Mouse (Mus musculus) neural tube, embryonic 11.5 days (tissue): ENCODE measurements around the gene Rcor1. TPM values are rescaled to one million over a fixed set of nuclear protein-coding genes. Genes with fewer than 3 reads are reported as not detected.
"Not testable (repeated sequence)": the region's sequence is repeated elsewhere in the genome, so short reads cannot be mapped to it uniquely, and the experiment has no call there.

Experiments used
- ATAC-seq: fragments of 200-750 bp; cut with Nextera tagmentation; 2 replicates; pipeline ENCODE4 v1.8.0; 2017; ENCODE audit warnings: moderate number of reproducible peaks, mild to moderate bottlenecking, moderate TSS enrichment, moderate library complexity; ENCODE audit not compliant: insufficient read depth, low FRiP score, low TSS enrichment
- DNase-seq: peaks from one replicate; pipeline ENCODE4 v3.0.0-alpha.2; 2015; ENCODE audit warnings: low spot score
- H3K27ac ChIP-seq: fragments of 300-500 bp; sonication (generic); 2 replicates; pipeline ENCODE4 v1.5.1; 2014; ENCODE audit warnings: low read depth, mild to moderate bottlenecking, low read length
- H3K27me3 ChIP-seq: fragments of 300-500 bp; sonication (generic); 2 replicates; pipeline ENCODE4 v1.6.1; 2014; ENCODE audit warnings: mild to moderate bottlenecking, low read length, mixed read lengths; ENCODE audit not compliant: control insufficient read depth, insufficient read depth
- H3K36me3 ChIP-seq: fragments of 300-500 bp; sonication (generic); 2 replicates; pipeline ENCODE4 v1.6.1; 2014; ENCODE audit warnings: mild to moderate bottlenecking, low read length, moderate library complexity, mixed read lengths; ENCODE audit not compliant: control insufficient read depth, insufficient read depth
- H3K4me1 ChIP-seq: fragments of 300-500 bp; sonication (generic); 2 replicates; pipeline ENCODE4 v1.6.1; 2014; ENCODE audit warnings: low read length, mixed read lengths; ENCODE audit not compliant: control insufficient read depth, insufficient read depth
- H3K4me2 ChIP-seq: fragments of 300-500 bp; sonication (generic); 2 replicates; pipeline ENCODE4 v1.6.1; 2014; ENCODE audit warnings: low read depth, mild to moderate bottlenecking, moderate library complexity
- H3K4me3 ChIP-seq: fragments of 300-500 bp; sonication (generic); 2 replicates; pipeline ENCODE4 v1.5.1; 2014; ENCODE audit warnings: low read depth, low read length
- H3K9ac ChIP-seq: fragments of 300-500 bp; sonication (generic); 2 replicates; pipeline ENCODE4 v1.6.1; 2014; ENCODE audit warnings: mild to moderate bottlenecking, low read length
- H3K9me3 ChIP-seq: fragments of 300-500 bp; sonication (generic); 2 replicates; pipeline ENCODE4 v1.6.1; 2016; ENCODE audit warnings: low read length; ENCODE audit not compliant: control insufficient read depth
- WGBS: fragments of 180-500 bp; shearing (Covaris S2); extraction: QIAGEN DNeasy Blood & Tissue Kit; methylation state at CpG from one replicate; pipeline ENCODE4 v1.1.7; 2014; 5-methylcytosine and 5-hydroxymethylcytosine counted together
- polyA plus RNA-seq: library from polyadenylated mRNA; unstranded; fragments of >200 nt; fragmentation: Nextera tagmentation; extraction: Ambion mirVana; gene quantifications from 2 replicates; pipeline ENCODE4 v1.2.1, GENCODE M21; 2014

Gene Rcor1
- polyA plus RNA-seq, 1 experiment from 2014 or later, result 16.1 TPM

- Histone ChIP-seq H3K9ac (no peak overlapping the region), H3K27me3 (no peaks in the 10 kb centered on the region), H3K27ac (no peak overlapping the region), H3K4me2 (no peak overlapping the region), H3K4me1 (no peaks in the 10 kb centered on the region), H3K9me3 (no peaks in the 10 kb centered on the region), H3K4me3 (no peak overlapping the region), H3K36me3 (no peaks in the 10 kb centered on the region)
- 88% methylated on average over 13 of the region's 13 CpGs for WGBS
- DNase-seq, result no peak
- no peak for ATAC-seq
Measured at GRCm38 (mm10) chr12:111067816-111068215, 28.7 kb downstream of the Rcor1 start.

DNA sequence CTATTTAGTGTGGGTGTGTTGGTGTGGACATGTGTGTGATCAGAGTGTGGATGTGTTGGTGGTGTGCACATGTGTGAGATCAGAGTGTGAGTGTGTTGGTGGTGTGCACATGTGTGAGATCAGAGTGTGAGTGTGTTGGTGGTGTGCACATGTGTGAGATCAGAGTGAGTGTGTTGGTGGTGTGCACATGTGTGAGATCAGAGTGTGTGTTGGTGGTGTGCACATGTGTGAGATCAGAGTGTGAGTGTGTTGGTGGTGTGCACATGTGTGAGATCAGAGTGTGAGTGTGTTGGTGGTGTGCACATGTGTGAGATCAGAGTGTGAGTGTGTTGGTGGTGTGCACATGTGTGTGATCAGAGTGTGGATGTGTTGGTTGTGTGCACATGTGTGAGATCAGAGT, 30.1 kb downstream of the Rcor1 start:
- not testable (repeated sequence) for H3K27me3 ChIP-seq, DNase-seq, H3K9ac ChIP-seq, ATAC-seq, H3K4me1 ChIP-seq, H3K27ac ChIP-seq, H3K4me2 ChIP-seq, H3K4me3 ChIP-seq, H3K36me3 ChIP-seq, H3K9me3 ChIP-seq

- Histone ChIP-seq H3K27me3 (no peaks in the 10 kb centered on the region), H3K4me2 (no peak overlapping the region), H3K9me3 (no peaks in the 10 kb centered on the region), H3K9ac (no peak overlapping the region), H3K36me3 (no peaks in the 10 kb centered on the region), H3K4me3 (no peak overlapping the region), H3K27ac (no peak overlapping the region), H3K4me1 (no peaks in the 10 kb centered on the region)
- DNase-seq, result no peak
- 88% methylated on average over 5 of the region's 5 CpGs for WGBS
- no peak for ATAC-seq
Measured at GRCm38 (mm10) chr12:111071009-111071408, 31.9 kb downstream of the Rcor1 start.

DNA sequence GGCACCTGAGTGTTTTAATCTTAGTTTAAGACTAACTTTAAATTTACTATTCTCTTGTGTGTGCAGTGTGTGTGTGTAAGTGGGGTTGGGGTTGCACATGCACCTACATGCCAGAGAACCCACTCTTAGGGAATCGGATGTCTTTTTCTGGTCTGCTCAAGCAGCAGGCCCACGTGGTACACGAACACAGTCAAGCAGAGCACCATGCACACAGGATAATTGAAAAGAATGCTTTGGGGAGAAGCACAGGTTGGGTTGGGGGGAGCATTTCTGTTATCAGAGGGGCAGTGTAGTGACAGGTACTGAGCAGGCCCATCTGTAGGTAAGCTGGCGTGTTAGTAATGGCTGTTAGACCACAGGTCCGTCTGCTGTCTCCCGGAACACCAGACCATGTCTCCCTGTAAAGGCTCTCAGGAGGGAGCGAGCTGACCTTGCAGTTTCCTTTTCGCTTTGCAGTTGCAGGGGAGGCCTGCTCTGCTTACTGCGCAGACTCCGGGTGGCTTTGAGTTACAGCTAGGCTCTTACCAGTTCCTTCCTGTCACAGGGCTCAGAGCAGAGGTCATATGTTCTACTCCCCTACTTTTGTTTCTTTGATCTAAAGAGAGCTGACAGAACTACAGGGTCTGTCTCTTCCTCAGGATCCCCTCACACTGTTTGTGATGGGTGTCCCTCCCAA, 32.5 kb downstream of the Rcor1 start:
- Histone ChIP-seq H3K27ac (no peak overlapping the region), H3K36me3 (no peaks in the 10 kb centered on the region), H3K9me3 (no peaks in the 10 kb centered on the region), H3K4me1 (no peaks in the 10 kb centered on the region), H3K9ac (no peak overlapping the region), H3K27me3 (no peaks in the 10 kb centered on the region), H3K4me3 (no peak overlapping the region), H3K4me2 (no peak overlapping the region)
- DNase-seq, result no peak
- no peak for ATAC-seq
- WGBS, result 84% methylated on average over 10 of the region's 10 CpGs

DNA sequence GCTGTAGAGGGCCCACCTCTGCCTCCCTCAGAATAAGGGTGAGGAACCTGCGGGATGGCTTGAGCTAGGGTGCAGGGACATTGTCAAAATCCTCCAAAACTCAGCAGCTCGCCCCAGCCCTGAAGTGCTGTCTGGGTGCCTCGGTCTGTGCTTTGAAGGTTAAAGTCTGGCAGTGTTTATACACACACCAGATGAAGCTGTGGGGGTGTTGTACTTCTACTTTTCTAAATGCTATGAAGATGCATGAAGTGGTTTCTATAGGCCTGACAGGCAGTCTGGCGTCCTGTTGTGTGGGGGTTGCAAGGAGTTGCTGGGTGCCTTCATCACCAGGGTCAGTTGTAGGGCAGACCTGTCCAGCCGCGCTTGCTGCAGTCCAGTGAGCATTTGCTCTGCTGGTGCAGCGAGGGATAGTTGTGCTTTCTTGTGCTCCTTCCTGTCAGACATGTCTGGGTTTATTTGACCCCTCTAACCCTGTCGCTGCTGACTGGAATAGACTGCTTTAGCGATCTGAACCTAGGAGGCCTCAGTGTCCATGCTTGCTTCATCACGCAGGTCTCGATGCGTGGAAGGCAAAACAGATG, 37.3 kb downstream of the Rcor1 start:
- H3K4me3 ChIP-seq, result no peak overlapping the region
- H3K9ac ChIP-seq, result no peak overlapping the region
- DNase-seq (no peak), ATAC-seq (no peak)
- H3K4me1 ChIP-seq, result no peaks in the 10 kb centered on the region
- H3K36me3 ChIP-seq, result no peaks in the 10 kb centered on the region
- H3K9me3 ChIP-seq, result no peaks in the 10 kb centered on the region
- WGBS, result 70% methylated on average over 12 of the region's 12 CpGs
- no peak overlapping the region for H3K27ac ChIP-seq
- no peak overlapping the region for H3K4me2 ChIP-seq
- H3K27me3 ChIP-seq, result no peaks in the 10 kb centered on the region

DNA sequence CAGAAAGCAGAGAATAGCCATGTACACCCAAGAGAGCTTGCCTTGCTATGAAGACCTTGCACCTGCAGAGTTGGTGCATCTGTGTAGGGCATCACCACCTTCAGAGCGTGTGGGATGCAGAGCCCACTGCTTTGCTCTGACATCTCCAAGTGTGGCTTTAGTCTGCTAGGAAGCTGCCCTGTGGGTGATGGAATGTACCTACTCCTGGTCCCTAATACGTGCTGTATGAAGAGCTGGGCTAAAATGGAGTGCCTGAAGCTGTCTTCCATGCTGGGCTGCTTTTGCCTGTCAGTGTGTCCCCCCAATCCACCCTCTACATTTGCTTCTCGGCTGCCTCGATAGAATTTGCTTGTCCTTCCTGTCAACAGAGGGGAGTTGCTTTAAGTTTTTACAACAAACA, 46.4 kb downstream of the Rcor1 start:
- Histone ChIP-seq H3K4me2 (no peak overlapping the region), H3K36me3 (peaks cover 3% of the 10 kb centered on the region), H3K9ac (no peak overlapping the region), H3K4me3 (no peak overlapping the region), H3K9me3 (no peaks in the 10 kb centered on the region), H3K27ac (no peak overlapping the region), H3K4me1 (no peaks in the 10 kb centered on the region), H3K27me3 (no peaks in the 10 kb centered on the region)
- WGBS, result 88% methylated on average over 4 of the region's 4 CpGs
- DNase-seq (no peak), ATAC-seq (no peak)

GRCm38 (mm10) chr12:111087066-111087465, 47.9 kb downstream of the Rcor1 start:
- H3K4me2 ChIP-seq, result no peak overlapping the region
- H3K36me3 ChIP-seq, result peaks cover 3% of the 10 kb centered on the region
- DNase-seq, result no peak
- ATAC-seq, result no peak
- no peak overlapping the region for H3K9ac ChIP-seq
- no peak overlapping the region for H3K4me3 ChIP-seq
- 94% methylated on average over 1 of the region's 1 CpGs for WGBS
- H3K9me3 ChIP-seq, result no peaks in the 10 kb centered on the region
- no peak overlapping the region for H3K27ac ChIP-seq
- H3K27me3 ChIP-seq, result no peaks in the 10 kb centered on the region
- H3K4me1 ChIP-seq, result no peaks in the 10 kb centered on the region

GRCm38 (mm10) chr12:111088186-111088585, 49.0 kb downstream of the Rcor1 start:
- ATAC-seq, result no peak
- H3K9me3 ChIP-seq, result no peaks in the 10 kb centered on the region
- peak; percentile 71 for DNase-seq
- H3K4me3 ChIP-seq, result no peak overlapping the region
- no peak overlapping the region for H3K4me2 ChIP-seq
- no peaks in the 10 kb centered on the region for H3K27me3 ChIP-seq
- peaks cover 3% of the 10 kb centered on the region for H3K36me3 ChIP-seq
- no peaks in the 10 kb centered on the region for H3K4me1 ChIP-seq
- no peak overlapping the region for H3K27ac ChIP-seq
- H3K9ac ChIP-seq, result no peak overlapping the region
- 34% methylated on average over 5 of the region's 5 CpGs for WGBS

- no peak overlapping the region for H3K4me3 ChIP-seq
- no peak overlapping the region for H3K4me2 ChIP-seq
- H3K4me1 ChIP-seq, result no peaks in the 10 kb centered on the region
- H3K27me3 ChIP-seq, result no peaks in the 10 kb centered on the region
- 74% methylated on average over 3 of the region's 3 CpGs for WGBS
- H3K9ac ChIP-seq, result no peak overlapping the region
- H3K9me3 ChIP-seq, result no peaks in the 10 kb centered on the region
- H3K27ac ChIP-seq, result no peak overlapping the region
- H3K36me3 ChIP-seq, result peaks cover 3% of the 10 kb centered on the region; the same call in 1 of the 2 replicates
- ATAC-seq (no peak), DNase-seq (no peak)
Measured at GRCm38 (mm10) chr12:111088731-111089141, 49.6 kb downstream of the Rcor1 start.
